Mouse (Mus musculus): Measurements from ENCODE around the gene Six5. TPM values are rescaled to one million over a fixed set of nuclear protein-coding genes. Genes with fewer than 3 reads are reported as not detected.
A peak's percentile ranks its signal among the peaks of the same experiment; 100 is the strongest.
"Not testable (repeated sequence)": the region's sequence is repeated elsewhere in the genome, so short reads cannot be mapped to it uniquely, and the experiment has no call there.

The Six5 gene
- polyA plus RNA-seq, 1 experiment = 14.1 TPM

DNA sequence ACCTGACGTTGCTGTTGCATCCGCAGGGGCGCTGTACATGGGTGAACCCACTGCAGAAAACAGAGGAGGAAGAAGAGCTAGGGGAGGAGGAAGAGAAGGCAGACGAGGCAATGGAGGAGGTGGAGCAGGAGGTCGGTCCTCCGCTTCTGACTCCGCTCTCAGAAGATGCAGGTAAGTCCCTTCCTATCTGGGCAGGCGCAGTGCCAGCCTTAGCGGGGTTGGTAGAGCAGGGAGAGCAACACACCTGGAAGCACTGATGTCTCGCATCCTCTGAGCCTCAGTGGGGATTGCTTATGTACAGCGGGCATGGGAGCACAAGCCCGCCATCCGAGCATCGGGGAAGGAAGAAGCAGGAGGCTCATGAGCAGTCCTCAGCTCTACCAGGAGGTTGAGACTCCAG is 27.3 kb upstream of the Six5 start:
- DNase-seq = no peak
- TF ChIP-seq CTCF (conservative IDR thresholded peaks at IDR 0.05; ENCODE audit: insufficient read depth, insufficient read length, low read depth, low read length) (no peak), POLR2A (IDR thresholded peaks at IDR 0.05; ENCODE audit: low read depth, low read length) (no peak)
- Histone ChIP-seq H3K36me3 (ENCODE audit: control insufficient read depth, insufficient read depth, low read length) (no peaks in the 10 kb centered on the region), H3K27me3 (replicated peaks; ENCODE audit: control insufficient read depth, insufficient read depth, low read length) (no peaks in the 10 kb centered on the region), H3K4me3 (ENCODE audit: insufficient read depth, low read depth, low read length) (no peak overlapping the region), H3K27ac (ENCODE audit: insufficient read depth, low read depth, low read length) (no peak overlapping the region), H3K4me1 (ENCODE audit: control insufficient read depth, insufficient read depth, low read length) (no peaks in the 10 kb centered on the region)
- 40% methylated on average over 14 of the region's 14 CpGs for WGBS

DNA sequence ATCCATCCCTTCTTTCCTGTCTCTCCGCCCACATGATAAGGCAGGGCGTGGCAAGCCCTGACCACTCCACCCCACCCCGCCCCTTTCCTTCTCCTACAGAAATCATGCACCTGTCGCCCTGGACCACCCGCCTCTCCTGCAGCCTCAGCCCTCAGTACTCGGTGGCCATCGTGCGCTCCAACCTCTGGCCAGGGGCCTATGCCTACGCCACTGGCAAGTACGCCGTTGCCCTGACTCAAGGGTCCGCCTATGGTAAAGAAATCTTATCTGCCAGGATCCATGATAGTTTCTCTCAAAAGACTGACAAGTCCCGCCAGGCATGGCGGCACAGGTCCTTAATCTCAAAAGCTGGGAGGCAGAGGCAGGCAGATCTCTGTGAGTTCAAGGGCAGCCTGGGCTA is 26.5 kb upstream of the Six5 start:
- no peak for DNase-seq

GRCm38 (mm10) chr7:19068707-19069106 is 25.7 kb upstream of the Six5 start:
- WGBS = 2% methylated on average over 2 of the region's 2 CpGs
- no peaks in the 10 kb centered on the region for H3K36me3 ChIP-seq (ENCODE audit: control insufficient read depth, insufficient read depth, low read length)
- DNase-seq = peak; percentile 76

More for the DNA sequence above, 26.5 kb upstream of the Six5 start:
- no peak overlapping the region for H3K4me3 ChIP-seq (ENCODE audit: insufficient read depth, low read depth, low read length)
- no peaks in the 10 kb centered on the region for H3K4me1 ChIP-seq (ENCODE audit: control insufficient read depth, insufficient read depth, low read length)
- no peaks in the 10 kb centered on the region for H3K36me3 ChIP-seq (ENCODE audit: control insufficient read depth, insufficient read depth, low read length)
- no peaks in the 10 kb centered on the region for H3K27me3 ChIP-seq (replicated peaks; ENCODE audit: control insufficient read depth, insufficient read depth, low read length)
- TF ChIP-seq CTCF (conservative IDR thresholded peaks at IDR 0.05; ENCODE audit: insufficient read depth, insufficient read length, low read depth, low read length) (no peak), POLR2A (IDR thresholded peaks at IDR 0.05; ENCODE audit: low read depth, low read length) (no peak)
- no peak overlapping the region for H3K27ac ChIP-seq (ENCODE audit: insufficient read depth, low read depth, low read length)
- 69% methylated on average over 14 of the region's 14 CpGs for WGBS

DNA sequence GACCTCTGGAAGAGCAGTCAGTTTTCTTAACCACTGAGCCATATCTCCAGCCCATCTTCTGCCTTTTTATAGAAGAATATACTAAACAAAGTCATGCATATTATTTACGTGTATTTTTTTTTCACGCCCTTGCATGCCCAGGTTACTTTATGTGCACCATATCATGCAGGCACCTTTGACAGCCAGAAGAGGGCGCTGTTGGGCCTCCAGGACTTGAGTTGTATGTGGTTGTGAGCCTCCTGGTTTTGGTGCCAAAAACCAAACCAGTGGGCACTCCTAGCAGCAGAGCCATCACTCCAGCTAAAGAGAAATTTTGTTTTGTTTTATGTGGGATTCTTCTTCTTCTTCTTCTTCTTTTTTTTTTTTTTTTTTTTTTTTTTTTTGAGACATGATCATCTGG is 24.9 kb upstream of the Six5 start:
- no peaks in the 10 kb centered on the region for H3K27me3 ChIP-seq (replicated peaks; ENCODE audit: control insufficient read depth, insufficient read depth, low read length)
- no peak for DNase-seq
- H3K4me3 ChIP-seq (ENCODE audit: insufficient read depth, low read depth, low read length) = no peak overlapping the region
- H3K27ac ChIP-seq (ENCODE audit: insufficient read depth, low read depth, low read length) = no peak overlapping the region
- WGBS = 44% methylated on average over 3 of the region's 3 CpGs
- H3K36me3 ChIP-seq (ENCODE audit: control insufficient read depth, insufficient read depth, low read length) = no peaks in the 10 kb centered on the region
- H3K4me1 ChIP-seq (ENCODE audit: control insufficient read depth, insufficient read depth, low read length) = no peaks in the 10 kb centered on the region
- peak; percentile 60 for TF ChIP-seq CTCF (conservative IDR thresholded peaks at IDR 0.05; ENCODE audit: insufficient read depth, insufficient read length, low read depth, low read length)
- TF ChIP-seq POLR2A (IDR thresholded peaks at IDR 0.05; ENCODE audit: low read depth, low read length) = no peak

More at GRCm38 (mm10) chr7:19068707-19069106, 25.7 kb upstream of the Six5 start:
- H3K27me3 ChIP-seq (replicated peaks; ENCODE audit: control insufficient read depth, insufficient read depth, low read length) = no peaks in the 10 kb centered on the region
- no peak overlapping the region for H3K4me3 ChIP-seq (ENCODE audit: insufficient read depth, low read depth, low read length)
- TF ChIP-seq POLR2A (IDR thresholded peaks at IDR 0.05; ENCODE audit: low read depth, low read length) = no peak
- peak; percentile 78 for TF ChIP-seq CTCF (conservative IDR thresholded peaks at IDR 0.05; ENCODE audit: insufficient read depth, insufficient read length, low read depth, low read length)
- no peak overlapping the region for H3K27ac ChIP-seq (ENCODE audit: insufficient read depth, low read depth, low read length)
- H3K4me1 ChIP-seq (ENCODE audit: control insufficient read depth, insufficient read depth, low read length) = no peaks in the 10 kb centered on the region

GRCm38 (mm10) chr7:19071024-19071423 is 23.4 kb upstream of the Six5 start:
- H3K36me3 ChIP-seq (ENCODE audit: control insufficient read depth, insufficient read depth, low read length); H3K27me3 ChIP-seq (replicated peaks; ENCODE audit: control insufficient read depth, insufficient read depth, low read length); H3K4me1 ChIP-seq (ENCODE audit: control insufficient read depth, insufficient read depth, low read length); H3K27ac ChIP-seq (ENCODE audit: insufficient read depth, low read depth, low read length); H3K4me3 ChIP-seq (ENCODE audit: insufficient read depth, low read depth, low read length); DNase-seq: not testable (repeated sequence)
- WGBS = 49% methylated on average over 3 of the region's 3 CpGs

- no peak for TF ChIP-seq POLR2A (IDR thresholded peaks at IDR 0.05; ENCODE audit: low read depth, low read length)
- TF ChIP-seq CTCF (conservative IDR thresholded peaks at IDR 0.05; ENCODE audit: insufficient read depth, insufficient read length, low read depth, low read length) = peak; percentile 55
- H3K4me1 ChIP-seq (ENCODE audit: control insufficient read depth, insufficient read depth, low read length) = peaks cover 5% of the 10 kb centered on the region
- DNase-seq = peak; percentile 63
- no peak overlapping the region for H3K4me3 ChIP-seq (ENCODE audit: insufficient read depth, low read depth, low read length)
- no peaks in the 10 kb centered on the region for H3K27me3 ChIP-seq (replicated peaks; ENCODE audit: control insufficient read depth, insufficient read depth, low read length)
- WGBS = 75% methylated on average over 8 of the region's 9 CpGs
- H3K36me3 ChIP-seq (ENCODE audit: control insufficient read depth, insufficient read depth, low read length) = no peaks in the 10 kb centered on the region
- H3K27ac ChIP-seq (ENCODE audit: insufficient read depth, low read depth, low read length) = no peak overlapping the region
Measured at GRCm38 (mm10) chr7:19073504-19073903, 20.9 kb upstream of the Six5 start.

- H3K36me3 ChIP-seq (ENCODE audit: control insufficient read depth, insufficient read depth, low read length) = no peaks in the 10 kb centered on the region
- H3K27ac ChIP-seq (ENCODE audit: insufficient read depth, low read depth, low read length) = no peak overlapping the region
- H3K4me3 ChIP-seq (ENCODE audit: insufficient read depth, low read depth, low read length) = no peak overlapping the region
- DNase-seq = no peak
- WGBS = 96% methylated on average over 6 of the region's 6 CpGs
- no peak for TF ChIP-seq POLR2A (IDR thresholded peaks at IDR 0.05; ENCODE audit: low read depth, low read length)
- TF ChIP-seq CTCF (conservative IDR thresholded peaks at IDR 0.05; ENCODE audit: insufficient read depth, insufficient read length, low read depth, low read length) = no peak
- H3K27me3 ChIP-seq (replicated peaks; ENCODE audit: control insufficient read depth, insufficient read depth, low read length) = no peaks in the 10 kb centered on the region
- peaks cover 5% of the 10 kb centered on the region for H3K4me1 ChIP-seq (ENCODE audit: control insufficient read depth, insufficient read depth, low read length)
Measured at GRCm38 (mm10) chr7:19074494-19074893, 19.9 kb upstream of the Six5 start.

DNA sequence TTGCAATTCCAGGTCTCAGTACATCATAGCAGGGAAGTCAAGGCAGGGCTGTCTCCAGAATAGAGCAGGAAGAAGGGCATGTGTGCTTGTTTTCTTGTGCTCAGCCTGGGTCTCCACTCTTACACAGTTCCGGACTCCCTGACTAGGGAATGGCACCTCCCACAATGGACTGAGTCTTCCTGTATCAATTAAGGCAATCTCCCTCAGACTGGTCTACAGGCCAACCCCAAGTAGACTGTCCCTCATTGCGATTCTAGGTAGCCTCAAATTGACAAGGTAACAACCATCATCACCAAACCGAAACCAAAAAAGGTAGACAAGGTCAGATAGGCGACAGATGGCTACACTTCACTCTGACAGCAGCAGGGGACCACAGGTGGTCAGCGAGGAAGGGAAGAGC is 19.2 kb upstream of the Six5 start:
- WGBS = 47% methylated on average over 5 of the region's 5 CpGs
- Histone ChIP-seq H3K36me3 (ENCODE audit: control insufficient read depth, insufficient read depth, low read length) (no peaks in the 10 kb centered on the region), H3K27ac (ENCODE audit: insufficient read depth, low read depth, low read length) (no peak overlapping the region), H3K4me1 (ENCODE audit: control insufficient read depth, insufficient read depth, low read length) (peaks cover 5% of the 10 kb centered on the region), H3K4me3 (ENCODE audit: insufficient read depth, low read depth, low read length) (peak overlapping the region; percentile 65), H3K27me3 (replicated peaks; ENCODE audit: control insufficient read depth, insufficient read depth, low read length) (no peaks in the 10 kb centered on the region)
- DNase-seq = no peak
- TF ChIP-seq CTCF (conservative IDR thresholded peaks at IDR 0.05; ENCODE audit: insufficient read depth, insufficient read length, low read depth, low read length) = no peak
- TF ChIP-seq POLR2A (IDR thresholded peaks at IDR 0.05; ENCODE audit: low read depth, low read length) = no peak

Data from kidney, adult 2 months (tissue).